Mouse (Mus musculus): ENCODE measurements around the gene Kcna10. TPM values are rescaled to one million over a fixed set of nuclear protein-coding genes. Genes with fewer than 3 reads are reported as not detected.

Kcna10 gene
- polyA plus RNA-seq, 1 experiment from 2014 or later, result not detected

- H3K4me3 ChIP-seq, result no peak overlapping the region
- H3K27ac ChIP-seq (replicated peaks), result no peak overlapping the region
- 33% methylated on average over 2 of the region's 2 CpGs for WGBS
- H3K36me3 ChIP-seq, result no peaks in the 10 kb centered on the region
- H3K9me3 ChIP-seq (replicated peaks), result no peaks in the 10 kb centered on the region
- H3K27me3 ChIP-seq (ENCODE audit: low read depth, poor library complexity, severe bottlenecking), result 0 out of 2 replicates have a peak, but pooled peaks cover 11% of the 10 kb centered on the region
- peaks cover 13% of the 10 kb centered on the region; the same call in 1 of the 2 replicates for H3K4me1 ChIP-seq
- no peak for DNase-seq (ENCODE audit: low spot score)
Measured at GRCm38 (mm10) chr3:107233945-107234344, 51.1 kb downstream of the Kcna10 start.

- WGBS, result 64% methylated on average over 2 of the region's 2 CpGs
- no peak overlapping the region for H3K4me3 ChIP-seq
- H3K9me3 ChIP-seq (replicated peaks), result no peaks in the 10 kb centered on the region
- no peak for DNase-seq (ENCODE audit: low spot score)
- H3K27ac ChIP-seq (replicated peaks), result no peak overlapping the region
- 0 out of 2 replicates have a peak, but pooled peaks cover 8% of the 10 kb centered on the region for H3K27me3 ChIP-seq (ENCODE audit: low read depth, poor library complexity, severe bottlenecking)
- H3K36me3 ChIP-seq, result no peaks in the 10 kb centered on the region
- H3K4me1 ChIP-seq, result peaks cover 20% of the 10 kb centered on the region
Measured at GRCm38 (mm10) chr3:107238051-107238450, 55.2 kb downstream of the Kcna10 start.

- Histone ChIP-seq H3K4me1 (peaks cover 16% of the 10 kb centered on the region), H3K27ac (replicated peaks) (no peak overlapping the region), H3K36me3 (no peaks in the 10 kb centered on the region), H3K9me3 (replicated peaks) (no peaks in the 10 kb centered on the region), H3K27me3 (ENCODE audit: low read depth, poor library complexity, severe bottlenecking) (0 out of 2 replicates have a peak, but pooled peaks cover 5% of the 10 kb centered on the region), H3K4me3 (no peak overlapping the region)
- no peak for DNase-seq (ENCODE audit: low spot score)
- 83% methylated on average over 8 of the region's 8 CpGs for WGBS
Measured at GRCm38 (mm10) chr3:107238471-107238980, 55.7 kb downstream of the Kcna10 start.

GRCm38 (mm10) chr3:107239607-107240006, 56.8 kb downstream of the Kcna10 start, which contains the start of gene Prok1:
Gene Prok1, minus strand, starts transcription at chr3:107239707.
- DNase-seq (ENCODE audit: low spot score), result no peak
- Histone ChIP-seq H3K27ac (replicated peaks) (no peak within 1 kb of the TSS), H3K27me3 (ENCODE audit: low read depth, poor library complexity, severe bottlenecking) (0 out of 2 replicates have a peak, but pooled peaks cover 5% of the 10 kb centered on the region), H3K36me3 (no peaks in the 10 kb centered on the region), H3K4me3 (no peak within 1 kb of the TSS), H3K4me1 (peaks cover 16% of the 10 kb centered on the region), H3K9me3 (replicated peaks) (no peaks in the 10 kb centered on the region)
- 94% methylated on average over 9 of the region's 9 CpGs for WGBS

- H3K36me3 ChIP-seq, result no peaks in the 10 kb centered on the region
- no peaks in the 10 kb centered on the region for H3K9me3 ChIP-seq (replicated peaks)
- 0 out of 2 replicates have a peak, but pooled peaks cover 5% of the 10 kb centered on the region for H3K27me3 ChIP-seq (ENCODE audit: low read depth, poor library complexity, severe bottlenecking)
- H3K4me3 ChIP-seq, result no peak overlapping the region
- H3K4me1 ChIP-seq, result peaks cover 16% of the 10 kb centered on the region
- no peak overlapping the region for H3K27ac ChIP-seq (replicated peaks)
- no peak for DNase-seq (ENCODE audit: low spot score)
- 43% methylated on average over 14 of the region's 14 CpGs for WGBS
Measured at GRCm38 (mm10) chr3:107241389-107242094, 58.7 kb downstream of the Kcna10 start.

Other genes starting within 250 kb of the Kcna10 start
- 3.2 and 3.4 TPM in 2 replicates for gene Kcna3, start 146.9 kb upstream of the Kcna10 start, polyA plus RNA-seq (2016; fragmentation: Nextera tagmentation; extraction: Ambion mirVana)
- gene Kcna2, start 81.9 kb upstream of the Kcna10 start, polyA plus RNA-seq (2016; fragmentation: Nextera tagmentation; extraction: Ambion mirVana), result 0.10 and 0.11 TPM in 2 replicates
- not detected in 2 replicates for gene Cym, start 38.7 kb downstream of the Kcna10 start, polyA plus RNA-seq (2016; fragmentation: Nextera tagmentation; extraction: Ambion mirVana)
- not detected in 2 replicates for gene A630076J17Rik, start 47.6 kb downstream of the Kcna10 start, polyA plus RNA-seq (2016; fragmentation: Nextera tagmentation; extraction: Ambion mirVana)
- 0.11 TPM in 1 of 2 replicates, not detected in the other for gene Prok1, start 56.7 kb downstream of the Kcna10 start, polyA plus RNA-seq (2016; fragmentation: Nextera tagmentation; extraction: Ambion mirVana)
- gene Lamtor5, start 95.8 kb downstream of the Kcna10 start, polyA plus RNA-seq (2016; fragmentation: Nextera tagmentation; extraction: Ambion mirVana), result 193 and 202 TPM in 2 replicates
- 1.5 and 2.3 TPM in 2 replicates for gene Slc16a4, start 108.2 kb downstream of the Kcna10 start, polyA plus RNA-seq (2016; fragmentation: Nextera tagmentation; extraction: Ambion mirVana)
- 17.8 and 18.2 TPM in 2 replicates for gene Rbm15, start 150.6 kb downstream of the Kcna10 start, polyA plus RNA-seq (2016; fragmentation: Nextera tagmentation; extraction: Ambion mirVana)